Mouse (Mus musculus): ENCODE measurements around the gene Tomm22. TPM values are rescaled to one million over a fixed set of nuclear protein-coding genes. Genes with fewer than 3 reads are reported as not detected.

Gene Tomm22
- polyA plus RNA-seq, 1 experiment from 2014 or later = 286 TPM

DNA sequence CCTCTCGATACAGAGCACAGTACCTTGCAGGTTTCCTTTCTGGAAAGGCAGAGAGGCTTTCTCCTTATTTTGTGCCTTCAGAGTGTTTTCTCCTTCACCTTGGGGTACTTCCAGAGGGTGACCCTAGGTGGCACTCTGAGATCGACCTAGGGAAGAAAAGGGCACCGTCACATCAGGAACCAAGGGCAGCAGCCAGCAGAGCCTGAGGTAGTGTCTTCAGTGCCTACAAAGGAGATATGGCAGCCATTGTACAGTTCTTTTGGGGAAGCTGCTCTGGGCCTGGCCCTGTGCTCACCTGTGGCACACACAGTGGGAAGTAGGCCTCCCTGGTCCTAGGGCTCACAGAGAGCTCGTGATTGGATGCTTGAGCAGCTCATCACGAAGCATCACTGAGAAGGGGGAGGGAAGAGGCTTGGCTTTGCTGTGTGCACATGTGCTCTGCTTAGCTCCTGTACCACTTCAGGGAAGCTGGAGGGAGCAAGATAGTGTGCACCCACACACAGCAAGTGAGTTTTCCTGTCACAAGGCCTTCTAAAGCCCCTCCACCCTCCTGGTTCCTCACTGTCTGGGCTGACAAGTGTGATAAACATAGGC lies 37.7 kb downstream of the Tomm22 start:
- WGBS = 90% methylated on average over 5 of the region's 5 CpGs
- H3K4me1 ChIP-seq = no peaks in the 10 kb centered on the region
- no peak overlapping the region for H3K4me3 ChIP-seq
- H3K9me3 ChIP-seq = no peaks in the 10 kb centered on the region
- peaks cover 74% of the 10 kb centered on the region for H3K36me3 ChIP-seq (replicated peaks)
- DNase-seq (ENCODE audit: extremely low spot score, low spot score) = no peak
- no peak overlapping the region for H3K27ac ChIP-seq
- no peaks in the 10 kb centered on the region for H3K27me3 ChIP-seq (ENCODE audit: poor library complexity, severe bottlenecking)

DNA sequence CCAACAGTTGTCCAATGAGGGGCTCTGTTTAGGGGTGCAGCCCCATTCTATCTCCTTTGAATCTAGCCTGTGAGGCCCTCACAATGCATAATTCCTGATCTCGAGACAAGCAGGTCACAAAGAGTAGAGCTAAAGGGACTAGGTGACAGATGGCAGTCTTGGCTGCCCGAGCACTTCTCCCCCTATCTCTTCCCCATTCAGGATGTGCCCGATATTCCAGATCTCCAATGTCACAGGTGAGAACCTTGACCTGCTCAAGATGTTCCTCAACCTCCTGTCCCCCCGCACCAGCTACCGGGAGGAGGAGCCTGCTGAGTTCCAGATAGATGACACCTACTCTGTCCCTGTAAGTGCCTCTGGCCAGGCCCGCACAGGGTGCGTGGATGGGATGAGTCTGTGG lies 45.0 kb downstream of the Tomm22 start:
- 93% methylated on average over 7 of the region's 7 CpGs for WGBS
- Histone ChIP-seq H3K4me3 (no peak overlapping the region), H3K9me3 (no peaks in the 10 kb centered on the region), H3K4me1 (peaks cover 3% of the 10 kb centered on the region; the same call in 1 of the 2 replicates), H3K27ac (no peak overlapping the region), H3K27me3 (ENCODE audit: poor library complexity, severe bottlenecking) (no peaks in the 10 kb centered on the region), H3K36me3 (replicated peaks) (peaks cover 100% of the 10 kb centered on the region)
- DNase-seq (ENCODE audit: extremely low spot score, low spot score) = no peak

DNA sequence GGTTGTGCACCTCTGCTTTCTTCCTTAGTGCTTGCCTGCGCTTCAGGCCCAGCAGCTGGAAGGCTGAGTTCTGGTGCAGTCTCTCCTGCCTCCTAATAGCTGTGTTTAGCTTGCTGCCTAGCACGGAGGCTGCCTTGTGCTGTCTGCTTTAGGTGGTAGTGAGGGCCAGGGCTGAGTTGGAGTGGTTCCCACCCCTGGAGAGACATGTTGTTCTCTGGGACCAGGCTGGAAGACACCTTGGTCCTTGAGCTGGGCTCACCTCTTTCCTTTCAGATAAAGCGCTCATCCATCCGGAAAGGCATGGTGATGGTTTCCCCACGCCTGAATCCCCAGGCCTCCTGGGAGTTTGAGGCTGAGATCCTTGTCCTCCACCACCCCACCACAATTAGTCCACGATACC lies 46.0 kb downstream of the Tomm22 start:
- Histone ChIP-seq H3K4me1 (peaks cover 12% of the 10 kb centered on the region), H3K9me3 (no peaks in the 10 kb centered on the region), H3K27ac (no peak overlapping the region), H3K27me3 (ENCODE audit: poor library complexity, severe bottlenecking) (no peaks in the 10 kb centered on the region), H3K36me3 (replicated peaks) (peaks cover 98% of the 10 kb centered on the region), H3K4me3 (no peak overlapping the region)
- DNase-seq (ENCODE audit: extremely low spot score, low spot score) = no peak
- 90% methylated on average over 6 of the region's 6 CpGs for WGBS

DNA sequence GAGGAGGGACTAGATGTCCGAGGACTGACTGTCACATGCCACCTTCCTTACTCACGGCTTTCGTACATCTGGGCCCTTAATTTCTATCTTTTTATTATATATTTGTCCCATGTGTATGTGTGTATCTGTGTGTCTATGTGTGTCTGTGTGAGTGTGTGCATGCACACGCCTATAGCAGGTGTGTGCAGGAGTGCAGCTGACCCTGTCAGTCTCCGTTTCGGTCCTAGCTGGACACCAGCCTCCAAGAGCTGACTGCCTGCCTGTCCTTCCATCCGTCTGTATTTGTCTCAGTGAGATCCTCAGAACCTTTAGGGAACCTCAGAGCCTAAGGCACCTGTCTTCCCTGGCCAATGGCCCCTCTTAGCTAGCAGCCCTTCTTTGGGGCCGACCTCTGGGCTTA lies 49.6 kb downstream of the Tomm22 start:
- Histone ChIP-seq H3K9me3 (no peaks in the 10 kb centered on the region), H3K4me1 (peaks cover 12% of the 10 kb centered on the region), H3K27me3 (ENCODE audit: poor library complexity, severe bottlenecking) (no peaks in the 10 kb centered on the region), H3K27ac (no peak overlapping the region; the same call in 1 of the 2 replicates), H3K4me3 (no peak overlapping the region), H3K36me3 (replicated peaks) (peaks cover 87% of the 10 kb centered on the region)
- WGBS = 93% methylated on average over 8 of the region's 8 CpGs
- DNase-seq (ENCODE audit: extremely low spot score, low spot score) = no peak

DNA sequence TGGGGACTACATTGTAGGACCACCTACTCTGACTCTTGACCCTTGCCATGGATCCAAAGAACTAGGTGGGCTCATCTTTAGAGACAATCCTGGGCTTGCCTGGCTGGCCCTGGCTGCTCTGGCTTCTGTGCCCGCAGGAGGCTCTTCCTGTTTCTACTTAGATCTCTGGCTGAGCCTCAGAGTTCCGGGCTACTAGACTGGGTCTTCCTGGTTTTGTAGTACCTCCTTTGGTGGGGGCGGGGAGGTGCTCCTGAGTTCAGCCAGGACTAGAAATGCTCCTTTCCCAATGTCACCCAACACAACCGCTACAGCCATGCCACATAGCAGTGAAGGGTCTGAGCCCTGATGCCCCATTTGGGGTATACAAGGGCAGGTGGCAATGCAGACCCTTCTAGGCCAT lies 50.1 kb downstream of the Tomm22 start:
- no peak overlapping the region for H3K4me3 ChIP-seq
- H3K27ac ChIP-seq = peak overlapping the region; percentile 44
- WGBS = 82% methylated on average over 4 of the region's 4 CpGs
- H3K27me3 ChIP-seq (ENCODE audit: poor library complexity, severe bottlenecking) = no peaks in the 10 kb centered on the region
- no peaks in the 10 kb centered on the region for H3K9me3 ChIP-seq
- peaks cover 87% of the 10 kb centered on the region for H3K36me3 ChIP-seq (replicated peaks)
- peaks cover 12% of the 10 kb centered on the region for H3K4me1 ChIP-seq
- DNase-seq (ENCODE audit: extremely low spot score, low spot score) = no peak

Other genes starting within 250 kb of the Tomm22 start
- 117 and 123 TPM in 2 replicates for gene Csnk1e, start 215.3 kb upstream of the Tomm22 start, polyA plus RNA-seq (2016; fragmentation: Nextera tagmentation; extraction: Ambion mirVana)
- gene Kcnj4, start 165.6 kb upstream of the Tomm22 start, polyA plus RNA-seq (2016; fragmentation: Nextera tagmentation; extraction: Ambion mirVana) = not detected in 2 replicates
- 7.4 and 7.5 TPM in 2 replicates for gene Kdelr3, start 154.4 kb upstream of the Tomm22 start, polyA plus RNA-seq (2016; fragmentation: Nextera tagmentation; extraction: Ambion mirVana)
- gene Ddx17, start 124.1 kb upstream of the Tomm22 start, polyA plus RNA-seq (2016; fragmentation: Nextera tagmentation; extraction: Ambion mirVana) = 43.7 and 48.9 TPM in 2 replicates
- gene Dmc1, start 65.8 kb upstream of the Tomm22 start, polyA plus RNA-seq (2016; fragmentation: Nextera tagmentation; extraction: Ambion mirVana) = 1.2 and 1.8 TPM in 2 replicates
- gene Fam227a, start 11.9 kb upstream of the Tomm22 start, polyA plus RNA-seq (2016; fragmentation: Nextera tagmentation; extraction: Ambion mirVana) = 1.8 and 2.5 TPM in 2 replicates
- gene Cby1, start 11.7 kb upstream of the Tomm22 start, polyA plus RNA-seq (2016; fragmentation: Nextera tagmentation; extraction: Ambion mirVana) = 79.1 and 80.3 TPM in 2 replicates
- 16.6 and 18.6 TPM in 2 replicates for gene Josd1, start 17.1 kb downstream of the Tomm22 start, polyA plus RNA-seq (2016; fragmentation: Nextera tagmentation; extraction: Ambion mirVana)
- gene Gtpbp1, start 20.0 kb downstream of the Tomm22 start, polyA plus RNA-seq (2016; fragmentation: Nextera tagmentation; extraction: Ambion mirVana) = 48.3 and 52.5 TPM in 2 replicates
- 2.0 and 3.4 TPM in 2 replicates for gene Sun2, start 71.7 kb downstream of the Tomm22 start, polyA plus RNA-seq (2016; fragmentation: Nextera tagmentation; extraction: Ambion mirVana)
- gene Dnal4, start 107.0 kb downstream of the Tomm22 start, polyA plus RNA-seq (2016; fragmentation: Nextera tagmentation; extraction: Ambion mirVana) = 63.3 and 70.8 TPM in 2 replicates
- 1.6 and 1.7 TPM in 2 replicates for gene Nptxr, start 133.9 kb downstream of the Tomm22 start, polyA plus RNA-seq (2016; fragmentation: Nextera tagmentation; extraction: Ambion mirVana)
- gene Npcd, start 163.4 kb downstream of the Tomm22 start, polyA plus RNA-seq (2016; fragmentation: Nextera tagmentation; extraction: Ambion mirVana) = not detected in 2 replicates
- gene Cbx6, start 163.8 kb downstream of the Tomm22 start, polyA plus RNA-seq (2016; fragmentation: Nextera tagmentation; extraction: Ambion mirVana) = 21.6 and 22.3 TPM in 2 replicates
- gene Apobec3, start 220.8 kb downstream of the Tomm22 start, polyA plus RNA-seq (2016; fragmentation: Nextera tagmentation; extraction: Ambion mirVana) = 9.2 and 11.0 TPM in 2 replicates

Measured in forebrain, embryonic 10.5 days (tissue).